Mouse (Mus musculus): ENCODE data around the gene Hnrnpa3. TPM values are rescaled to one million over a fixed set of nuclear protein-coding genes. Genes with fewer than 3 reads are reported as not detected.

Hnrnpa3 gene
- polyA plus RNA-seq, 1 experiment from 2014 or later = 86.9 TPM

- Histone ChIP-seq H3K27ac (ENCODE audit: low read depth) (peak overlapping the region; percentile 81), H3K36me3 (replicated peaks; ENCODE audit: insufficient read depth, low read length) (peaks cover 4% of the 10 kb centered on the region; the same call in 1 of the 2 replicates), H3K4me3 (ENCODE audit: low read depth, low read length) (no peak overlapping the region), H3K9ac (replicated peaks) (no peak overlapping the region; the same call in 1 of the 2 replicates), H3K9me3 (ENCODE audit: low read length) (peaks cover 2% of the 10 kb centered on the region; the same call in 1 of the 2 replicates), H3K4me2 (ENCODE audit: low read depth, low read length) (peak overlapping the region; percentile 88), H3K27me3 (ENCODE audit: insufficient read depth, low read length) (no peaks in the 10 kb centered on the region), H3K4me1 (ENCODE audit: insufficient read depth) (peaks cover 35% of the 10 kb centered on the region)
- WGBS (ENCODE audit: insufficient replicate concordance) = 44% methylated on average over 5 of the region's 5 CpGs
- TF ChIP-seq CTCF (IDR thresholded peaks at IDR 0.05; ENCODE audit: low read depth) (no peak), EP300 (IDR thresholded peaks at IDR 0.05; ENCODE audit: low read depth) (no peak)
- ATAC-seq (no peak), DNase-seq (no peak)
Observed at GRCm38 (mm10) chr2:75706435-75706834, 47.4 kb downstream of the Hnrnpa3 start.

- peaks cover 26% of the 10 kb centered on the region for H3K4me1 ChIP-seq (ENCODE audit: insufficient read depth)
- H3K36me3 ChIP-seq (replicated peaks; ENCODE audit: insufficient read depth, low read length) = no peaks in the 10 kb centered on the region
- WGBS (ENCODE audit: insufficient replicate concordance) = 12% methylated on average over 1 of the region's 1 CpGs
- H3K27me3 ChIP-seq (ENCODE audit: insufficient read depth, low read length) = no peaks in the 10 kb centered on the region
- no peak overlapping the region for H3K4me3 ChIP-seq (ENCODE audit: low read depth, low read length)
- DNase-seq = peak; percentile 59
- peaks cover 2% of the 10 kb centered on the region; the same call in 1 of the 2 replicates for H3K9me3 ChIP-seq (ENCODE audit: low read length)
- H3K4me2 ChIP-seq (ENCODE audit: low read depth, low read length) = no peak overlapping the region
- TF ChIP-seq CTCF (IDR thresholded peaks at IDR 0.05; ENCODE audit: low read depth) = peak; percentile 52
- peak; percentile 68 for TF ChIP-seq EP300 (IDR thresholded peaks at IDR 0.05; ENCODE audit: low read depth)
- H3K27ac ChIP-seq (ENCODE audit: low read depth) = no peak overlapping the region
- H3K9ac ChIP-seq (replicated peaks) = 0 out of 2 replicates have a peak overlapping the region, but pooled peaks have one; percentile 6
- no peak for ATAC-seq
Observed at GRCm38 (mm10) chr2:75707420-75707819, 48.4 kb downstream of the Hnrnpa3 start.

- H3K4me2 ChIP-seq (ENCODE audit: low read depth, low read length) = no peak overlapping the region
- TF ChIP-seq EP300 (IDR thresholded peaks at IDR 0.05; ENCODE audit: low read depth) (no peak), CTCF (IDR thresholded peaks at IDR 0.05; ENCODE audit: low read depth) (no peak)
- no peak for ATAC-seq
- H3K9ac ChIP-seq (replicated peaks) = no peak overlapping the region
- no peaks in the 10 kb centered on the region for H3K27me3 ChIP-seq (ENCODE audit: insufficient read depth, low read length)
- peaks cover 3% of the 10 kb centered on the region; the same call in 1 of the 2 replicates for H3K4me1 ChIP-seq (ENCODE audit: insufficient read depth)
- WGBS (ENCODE audit: insufficient replicate concordance) = 73% methylated on average over 3 of the region's 3 CpGs
- H3K27ac ChIP-seq (ENCODE audit: low read depth) = no peak overlapping the region
- no peak overlapping the region for H3K4me3 ChIP-seq (ENCODE audit: low read depth, low read length)
- H3K36me3 ChIP-seq (replicated peaks; ENCODE audit: insufficient read depth, low read length) = no peaks in the 10 kb centered on the region
- peaks cover 2% of the 10 kb centered on the region; the same call in 1 of the 2 replicates for H3K9me3 ChIP-seq (ENCODE audit: low read length)
- no peak for DNase-seq
Observed at GRCm38 (mm10) chr2:75713083-75713482, 54.0 kb downstream of the Hnrnpa3 start.

- 65% methylated on average over 4 of the region's 4 CpGs for WGBS (ENCODE audit: insufficient replicate concordance)
- H3K4me3 ChIP-seq (ENCODE audit: low read depth, low read length) = no peak overlapping the region
- no peaks in the 10 kb centered on the region for H3K27me3 ChIP-seq (ENCODE audit: insufficient read depth, low read length)
- no peak overlapping the region for H3K4me2 ChIP-seq (ENCODE audit: low read depth, low read length)
- no peaks in the 10 kb centered on the region for H3K9me3 ChIP-seq (ENCODE audit: low read length)
- peaks cover 7% of the 10 kb centered on the region for H3K4me1 ChIP-seq (ENCODE audit: insufficient read depth)
- TF ChIP-seq EP300 (IDR thresholded peaks at IDR 0.05; ENCODE audit: low read depth) = no peak
- TF ChIP-seq CTCF (IDR thresholded peaks at IDR 0.05; ENCODE audit: low read depth) = no peak
- H3K36me3 ChIP-seq (replicated peaks; ENCODE audit: insufficient read depth, low read length) = no peaks in the 10 kb centered on the region
- DNase-seq (no peak), ATAC-seq (no peak)
- no peak overlapping the region for H3K9ac ChIP-seq (replicated peaks)
- peak overlapping the region; percentile 61; the same call in 1 of the 2 replicates for H3K27ac ChIP-seq (ENCODE audit: low read depth)
Observed at GRCm38 (mm10) chr2:75714766-75715165, 55.7 kb downstream of the Hnrnpa3 start.

GRCm38 (mm10) chr2:75716046-75717016 lies 57.3 kb downstream of the Hnrnpa3 start:
- Histone ChIP-seq H3K9me3 (ENCODE audit: low read length) (no peaks in the 10 kb centered on the region), H3K27ac (ENCODE audit: low read depth) (peak overlapping the region; percentile 61), H3K36me3 (replicated peaks; ENCODE audit: insufficient read depth, low read length) (no peaks in the 10 kb centered on the region), H3K9ac (replicated peaks) (no peak overlapping the region), H3K4me3 (ENCODE audit: low read depth, low read length) (no peak overlapping the region), H3K4me2 (ENCODE audit: low read depth, low read length) (0 out of 2 replicates have a peak overlapping the region, but pooled peaks have one; percentile 16), H3K27me3 (ENCODE audit: insufficient read depth, low read length) (no peaks in the 10 kb centered on the region), H3K4me1 (ENCODE audit: insufficient read depth) (peaks cover 18% of the 10 kb centered on the region)
- WGBS (ENCODE audit: insufficient replicate concordance) = 52% methylated on average over 12 of the region's 12 CpGs
- ATAC-seq (peak; percentile 87), DNase-seq (no peak)
- no peak for TF ChIP-seq CTCF (IDR thresholded peaks at IDR 0.05; ENCODE audit: low read depth)
- peak; percentile 4; the same call in 1 of the 2 replicates for TF ChIP-seq EP300 (IDR thresholded peaks at IDR 0.05; ENCODE audit: low read depth)

Small RNA genes lying within 50 kb of the gene (microRNA-seq; reads per million reads assigned to microRNA genes)
- gene Gm24574 = not detected

Other genes starting within 250 kb of the Hnrnpa3 start
- 58.7 and 59.4 TPM in 2 replicates for gene Nfe2l2, start 45.4 kb downstream of the Hnrnpa3 start, polyA plus RNA-seq (2015; fragmentation: Nextera tagmentation; extraction: Ambion mirVana)
- gene Agps, start 172.9 kb downstream of the Hnrnpa3 start, polyA plus RNA-seq (2015; fragmentation: Nextera tagmentation; extraction: Ambion mirVana) = 5.1 and 5.7 TPM in 2 replicates

Data from liver, postnatal 0 days (tissue).